Mouse (Mus musculus): ENCODE measurements around the gene Prkca. TPM values are rescaled to one million over a fixed set of nuclear protein-coding genes. Genes with fewer than 3 reads are reported as not detected.
A peak's percentile ranks its signal among the peaks of the same experiment; 100 is the strongest.

Prkca gene
- polyA plus RNA-seq, 1 experiment from 2014 or later = 12.9 TPM

- H3K4me3 ChIP-seq = no peak overlapping the region
- H3K4me2 ChIP-seq = peak overlapping the region; percentile 46
- 24% methylated on average over 5 of the region's 5 CpGs for WGBS
- no peaks in the 10 kb centered on the region for H3K9me3 ChIP-seq
- H3K27me3 ChIP-seq (replicated peaks) = no peaks in the 10 kb centered on the region
- peak overlapping the region; percentile 86 for H3K27ac ChIP-seq (replicated peaks)
- H3K36me3 ChIP-seq = no peaks in the 10 kb centered on the region
- peaks cover 76% of the 10 kb centered on the region for H3K4me1 ChIP-seq
- H3K9ac ChIP-seq = peak overlapping the region; percentile 50; the same call in 1 of the 2 replicates
- ATAC-seq (ENCODE audit: extremely low read depth, insufficient number of reproducible peaks, low FRiP score, low TSS enrichment) = no peak
Observed at GRCm38 (mm10) chr11:108258811-108259266, 84.9 kb downstream of the Prkca start.

GRCm38 (mm10) chr11:108257921-108258320 is 85.8 kb downstream of the Prkca start:
- no peak overlapping the region for H3K9ac ChIP-seq
- no peak for ATAC-seq (ENCODE audit: extremely low read depth, insufficient number of reproducible peaks, low FRiP score, low TSS enrichment)
- peak overlapping the region; percentile 17; the same call in 1 of the 2 replicates for H3K4me2 ChIP-seq
- no peaks in the 10 kb centered on the region for H3K9me3 ChIP-seq
- H3K27ac ChIP-seq (replicated peaks) = peak overlapping the region; percentile 86
- no peak overlapping the region for H3K4me3 ChIP-seq
- H3K4me1 ChIP-seq = peaks cover 77% of the 10 kb centered on the region
- H3K27me3 ChIP-seq (replicated peaks) = no peaks in the 10 kb centered on the region
- 31% methylated on average over 8 of the region's 8 CpGs for WGBS
- no peaks in the 10 kb centered on the region for H3K36me3 ChIP-seq

DNA sequence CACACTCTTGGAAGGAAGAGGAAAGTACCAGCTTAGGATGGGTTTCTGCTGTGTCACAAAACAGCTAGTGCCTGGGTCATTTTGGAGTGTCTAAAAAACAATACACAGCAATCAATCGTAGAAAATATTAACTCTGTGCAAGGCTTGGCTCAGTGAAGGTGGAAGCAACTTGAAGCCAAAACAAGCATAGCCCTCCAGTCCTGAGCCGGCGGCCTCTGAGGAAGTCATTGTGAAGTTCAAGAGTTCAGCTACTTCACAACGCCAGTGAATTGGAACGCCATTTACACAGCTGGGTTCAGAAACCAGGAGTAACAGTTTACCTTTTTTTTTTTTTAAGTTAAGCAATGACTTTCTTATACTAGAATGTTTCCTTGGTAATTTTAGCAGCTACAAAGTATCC is 89.0 kb downstream of the Prkca start:
- no peak overlapping the region for H3K27ac ChIP-seq (replicated peaks)
- no peak overlapping the region for H3K4me2 ChIP-seq
- no peak for ATAC-seq (ENCODE audit: extremely low read depth, insufficient number of reproducible peaks, low FRiP score, low TSS enrichment)
- no peaks in the 10 kb centered on the region for H3K9me3 ChIP-seq
- H3K36me3 ChIP-seq = no peaks in the 10 kb centered on the region
- no peak overlapping the region for H3K4me3 ChIP-seq
- H3K27me3 ChIP-seq (replicated peaks) = no peaks in the 10 kb centered on the region
- 65% methylated on average over 5 of the region's 5 CpGs for WGBS
- H3K9ac ChIP-seq = no peak overlapping the region
- H3K4me1 ChIP-seq = peaks cover 80% of the 10 kb centered on the region

GRCm38 (mm10) chr11:108251924-108252775 is 91.6 kb downstream of the Prkca start:
- no peaks in the 10 kb centered on the region for H3K36me3 ChIP-seq
- H3K9ac ChIP-seq = no peak overlapping the region
- H3K27me3 ChIP-seq (replicated peaks) = no peaks in the 10 kb centered on the region
- peaks cover 80% of the 10 kb centered on the region for H3K4me1 ChIP-seq
- H3K27ac ChIP-seq (replicated peaks) = no peak overlapping the region
- no peak for ATAC-seq (ENCODE audit: extremely low read depth, insufficient number of reproducible peaks, low FRiP score, low TSS enrichment)
- H3K4me2 ChIP-seq = no peak overlapping the region
- H3K4me3 ChIP-seq = no peak overlapping the region
- 76% methylated on average over 7 of the region's 7 CpGs for WGBS
- H3K9me3 ChIP-seq = no peaks in the 10 kb centered on the region

DNA sequence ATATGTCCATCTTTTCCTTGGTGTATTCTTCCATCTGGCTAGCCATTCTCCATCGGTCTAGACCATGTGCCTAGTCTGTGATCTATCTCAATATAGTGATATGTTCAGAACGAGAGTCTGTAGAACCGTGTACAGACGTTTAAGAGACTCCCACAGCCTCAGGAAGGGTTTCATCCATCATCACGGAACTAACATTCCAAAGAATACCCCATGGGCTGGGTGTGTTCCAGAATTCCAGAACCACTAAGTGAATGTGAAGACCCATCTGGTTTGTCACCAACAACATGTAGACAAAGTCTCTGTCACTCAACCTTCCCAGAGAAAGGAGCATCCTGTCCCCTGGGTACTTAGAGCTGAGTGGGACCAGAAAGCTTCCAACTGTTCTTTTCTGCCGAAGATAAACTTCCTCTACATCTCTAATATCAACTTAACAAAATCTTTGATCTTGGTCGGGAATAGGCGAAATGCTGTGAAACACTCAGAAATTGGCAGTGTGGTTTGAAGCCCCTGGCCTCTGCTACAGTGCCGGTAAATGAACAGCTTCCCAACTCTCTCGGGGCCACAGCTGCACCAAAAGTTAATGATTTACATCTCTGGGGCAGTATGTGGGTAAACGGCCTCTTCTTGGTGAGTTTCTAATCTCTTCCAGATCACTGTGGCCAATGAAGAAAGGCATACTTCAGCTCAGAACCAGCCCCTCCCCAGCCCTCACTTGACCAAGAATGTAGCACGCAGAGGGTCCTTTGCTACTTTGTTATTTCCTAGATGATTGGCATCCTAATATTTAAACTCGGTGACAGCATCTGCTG is 92.7 kb downstream of the Prkca start:
- no peak for ATAC-seq (ENCODE audit: extremely low read depth, insufficient number of reproducible peaks, low FRiP score, low TSS enrichment)
- Histone ChIP-seq H3K9me3 (no peaks in the 10 kb centered on the region), H3K36me3 (no peaks in the 10 kb centered on the region), H3K4me1 (peaks cover 86% of the 10 kb centered on the region), H3K27ac (replicated peaks) (no peak overlapping the region), H3K4me3 (no peak overlapping the region), H3K9ac (no peak overlapping the region), H3K4me2 (no peak overlapping the region), H3K27me3 (replicated peaks) (no peaks in the 10 kb centered on the region)
- WGBS = 65% methylated on average over 13 of the region's 13 CpGs

GRCm38 (mm10) chr11:108250146-108250635 is 93.5 kb downstream of the Prkca start:
- Histone ChIP-seq H3K9ac (no peak overlapping the region), H3K9me3 (no peaks in the 10 kb centered on the region), H3K4me2 (no peak overlapping the region), H3K27me3 (replicated peaks) (no peaks in the 10 kb centered on the region), H3K27ac (replicated peaks) (0 out of 2 replicates have a peak overlapping the region, but pooled peaks have one; percentile 17), H3K4me3 (no peak overlapping the region), H3K36me3 (no peaks in the 10 kb centered on the region), H3K4me1 (peaks cover 89% of the 10 kb centered on the region)
- 71% methylated on average over 1 of the region's 1 CpGs for WGBS
- no peak for ATAC-seq (ENCODE audit: extremely low read depth, insufficient number of reproducible peaks, low FRiP score, low TSS enrichment)

DNA sequence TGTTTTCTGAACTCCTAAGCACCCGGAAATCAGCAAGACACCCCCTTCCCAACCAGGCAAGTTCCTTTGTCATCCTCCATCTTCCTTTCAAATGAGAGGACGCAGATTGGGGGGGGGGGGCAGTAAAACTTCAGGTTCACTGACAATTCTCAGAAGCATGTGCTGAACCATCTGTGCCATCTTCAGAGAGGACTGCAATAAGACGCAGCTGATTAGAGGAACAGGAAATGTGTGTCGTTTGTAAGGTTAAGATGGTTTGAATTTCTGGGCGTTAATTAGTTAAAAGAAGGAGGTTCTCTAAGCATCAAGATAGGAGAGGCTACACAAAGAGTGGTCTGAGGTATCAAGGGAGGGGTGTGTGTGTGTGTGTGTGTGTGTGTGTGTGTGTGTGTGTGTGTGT is 94.2 kb downstream of the Prkca start:
- H3K4me2 ChIP-seq = no peak overlapping the region
- ATAC-seq (ENCODE audit: extremely low read depth, insufficient number of reproducible peaks, low FRiP score, low TSS enrichment) = no peak
- peaks cover 89% of the 10 kb centered on the region for H3K4me1 ChIP-seq
- H3K9ac ChIP-seq = no peak overlapping the region
- H3K27ac ChIP-seq (replicated peaks) = no peak overlapping the region
- H3K9me3 ChIP-seq = no peaks in the 10 kb centered on the region
- no peaks in the 10 kb centered on the region for H3K36me3 ChIP-seq
- 57% methylated on average over 5 of the region's 5 CpGs for WGBS
- no peak overlapping the region for H3K4me3 ChIP-seq
- H3K27me3 ChIP-seq (replicated peaks) = no peaks in the 10 kb centered on the region

GRCm38 (mm10) chr11:108249047-108249403 is 94.7 kb downstream of the Prkca start:
- H3K4me2 ChIP-seq = peak overlapping the region; percentile 66; the same call in 1 of the 2 replicates
- no peaks in the 10 kb centered on the region for H3K9me3 ChIP-seq
- H3K27me3 ChIP-seq (replicated peaks) = no peaks in the 10 kb centered on the region
- peak overlapping the region; percentile 87 for H3K27ac ChIP-seq (replicated peaks)
- H3K9ac ChIP-seq = no peak overlapping the region
- H3K4me1 ChIP-seq = peaks cover 89% of the 10 kb centered on the region
- ATAC-seq (ENCODE audit: extremely low read depth, insufficient number of reproducible peaks, low FRiP score, low TSS enrichment) = no peak
- WGBS = 70% methylated on average over 3 of the region's 3 CpGs
- H3K4me3 ChIP-seq = no peak overlapping the region
- H3K36me3 ChIP-seq = no peaks in the 10 kb centered on the region

GRCm38 (mm10) chr11:108248218-108249046 is 95.3 kb downstream of the Prkca start:
- ATAC-seq (ENCODE audit: extremely low read depth, insufficient number of reproducible peaks, low FRiP score, low TSS enrichment) = peak; percentile 11; the same call in 1 of the 2 replicates
- Histone ChIP-seq H3K4me2 (peak overlapping the region; percentile 66), H3K4me1 (peaks cover 89% of the 10 kb centered on the region), H3K36me3 (no peaks in the 10 kb centered on the region), H3K9ac (peak overlapping the region; percentile 68), H3K9me3 (no peaks in the 10 kb centered on the region), H3K27ac (replicated peaks) (peak overlapping the region; percentile 87), H3K27me3 (replicated peaks) (no peaks in the 10 kb centered on the region), H3K4me3 (peak overlapping the region; percentile 27)
- WGBS = 8% methylated on average over 12 of the region's 12 CpGs

- Histone ChIP-seq H3K27ac (replicated peaks) (no peak overlapping the region), H3K9ac (no peak overlapping the region), H3K4me3 (no peak overlapping the region), H3K4me2 (no peak overlapping the region), H3K27me3 (replicated peaks) (no peaks in the 10 kb centered on the region), H3K36me3 (no peaks in the 10 kb centered on the region), H3K9me3 (no peaks in the 10 kb centered on the region), H3K4me1 (peaks cover 92% of the 10 kb centered on the region)
- ATAC-seq (ENCODE audit: extremely low read depth, insufficient number of reproducible peaks, low FRiP score, low TSS enrichment) = no peak
- 84% methylated on average over 10 of the region's 10 CpGs for WGBS
Observed at GRCm38 (mm10) chr11:108247121-108247863, 96.4 kb downstream of the Prkca start.
